Comparison of ENCODE assay signal across 7 mouse cellular contexts in genomic region chr8:11700060-11701032, GRCm38 (mm10). TPM values are rescaled to one million over a fixed set of nuclear protein-coding genes. Genes with fewer than 3 reads are reported as not detected.
DNase-seq lines count a peak whose midpoint lies in the region; ATAC-seq and TF ChIP-seq lines count a peak whose summit lies in the region.

No protein-coding gene starts in this region.

- H3K27me3 ChIP-seq in embryonic facial prominence, embryonic 10.5 days (replicated peaks; ENCODE audit: low read depth, poor library complexity, severe bottlenecking): peaks cover 17% of the 10 kb centered on the region
- no peaks in the 10 kb centered on the region for H3K27me3 ChIP-seq in kidney, adult 2 months (replicated peaks; ENCODE audit: control insufficient read depth, insufficient read depth, low read length)
- peaks cover 10% of the 10 kb centered on the region for H3K27me3 ChIP-seq in limb, embryonic 12.5 days
- no peaks in the 10 kb centered on the region; the same call in 1 of the 2 replicates for H3K27me3 ChIP-seq in midbrain, embryonic 15.5 days (replicated peaks)

- peak overlapping the region; percentile 43 for H3K4me3 ChIP-seq in embryonic facial prominence, embryonic 10.5 days
- H3K4me3 ChIP-seq in kidney, adult 2 months (ENCODE audit: insufficient read depth, low read depth, low read length): no peak overlapping the region
- peak overlapping the region; percentile 25 for H3K4me3 ChIP-seq in limb, embryonic 12.5 days (replicated peaks)
- peak overlapping the region; percentile 17; the same call in 1 of the 2 replicates for H3K4me3 ChIP-seq in midbrain, embryonic 15.5 days

- peak; percentile 57; the same call in 1 of the 2 replicates for ATAC-seq in limb, embryonic 12.5 days (ENCODE audit: insufficient number of reproducible peaks, insufficient read depth, low FRiP score, low TSS enrichment, low read depth)
- peak; percentile 87 for ATAC-seq in midbrain, embryonic 15.5 days (replicated peaks)

- peaks cover 12% of the 10 kb centered on the region for H3K4me1 ChIP-seq in embryonic facial prominence, embryonic 10.5 days
- peaks cover 10% of the 10 kb centered on the region; the same call in 1 of the 2 replicates for H3K4me1 ChIP-seq in kidney, adult 2 months (ENCODE audit: control insufficient read depth, insufficient read depth, low read length)
- H3K4me1 ChIP-seq in limb, embryonic 12.5 days (replicated peaks): peaks cover 13% of the 10 kb centered on the region
- peaks cover 4% of the 10 kb centered on the region; the same call in 1 of the 2 replicates for H3K4me1 ChIP-seq in midbrain, embryonic 15.5 days

- TF ChIP-seq CTCF in kidney, adult 2 months (conservative IDR thresholded peaks at IDR 0.05; ENCODE audit: insufficient read depth, insufficient read length, low read depth, low read length): peak; percentile 91

- no peak overlapping the region; the same call in 1 of the 2 replicates for H3K27ac ChIP-seq in embryonic facial prominence, embryonic 10.5 days (replicated peaks)
- H3K27ac ChIP-seq in kidney, adult 2 months (ENCODE audit: insufficient read depth, low read depth, low read length): no peak overlapping the region
- no peak overlapping the region for H3K27ac ChIP-seq in limb, embryonic 12.5 days
- H3K27ac ChIP-seq in midbrain, embryonic 15.5 days: no peak overlapping the region

- H3K4me2 ChIP-seq in limb, embryonic 12.5 days: peak overlapping the region; percentile 53
- peak overlapping the region; percentile 48 for H3K4me2 ChIP-seq in midbrain, embryonic 15.5 days

- TF ChIP-seq POLR2A in kidney, adult 2 months (IDR thresholded peaks at IDR 0.05; ENCODE audit: low read depth, low read length): no peak

- peak overlapping the region; percentile 58; the same call in 1 of the 2 replicates for H3K9ac ChIP-seq in limb, embryonic 12.5 days (replicated peaks)
- no peak overlapping the region for H3K9ac ChIP-seq in midbrain, embryonic 15.5 days

- H3K9me3 ChIP-seq in embryonic facial prominence, embryonic 10.5 days: 0 out of 2 replicates have a peak, but pooled peaks cover 3% of the 10 kb centered on the region
- H3K9me3 ChIP-seq in limb, embryonic 12.5 days: no peaks in the 10 kb centered on the region; the same call in 1 of the 2 replicates
- H3K9me3 ChIP-seq in midbrain, embryonic 15.5 days: no peaks in the 10 kb centered on the region

- 39% methylated on average over 26 of the region's 26 CpGs for WGBS in embryonic facial prominence, embryonic 10.5 days
- 25% methylated on average over 26 of the region's 26 CpGs for WGBS in kidney, adult 2 months
- WGBS in limb, embryonic 12.5 days: 37% methylated on average over 26 of the region's 26 CpGs
- 33% methylated on average over 26 of the region's 26 CpGs for WGBS in midbrain, embryonic 15.5 days

- H3K36me3 ChIP-seq in embryonic facial prominence, embryonic 10.5 days (replicated peaks): no peaks in the 10 kb centered on the region
- no peaks in the 10 kb centered on the region for H3K36me3 ChIP-seq in kidney, adult 2 months (ENCODE audit: control insufficient read depth, insufficient read depth, low read length)
- no peaks in the 10 kb centered on the region for H3K36me3 ChIP-seq in limb, embryonic 12.5 days
- H3K36me3 ChIP-seq in midbrain, embryonic 15.5 days (replicated peaks): no peaks in the 10 kb centered on the region

- DNase-seq in adrenal gland, postnatal 10 days: peak; percentile 91
- DNase-seq in embryonic facial prominence, embryonic 10.5 days (ENCODE audit: low spot score): peak; percentile 85
- peak; percentile 66 to 88 for DNase-seq in heart, adult 18-20 months
- peak; percentile 87 for DNase-seq in kidney, adult 2 months
- peak; percentile 25 to 61 for DNase-seq in spleen, adult 18-20 months

RNA-seq across cellular contexts. Expression of gene 1700016D06Rik, which starts 0.5 kb away (rescaled TPM):
- not detected for total RNA-seq in adrenal gland, postnatal 10 days (2021)
- polyA plus RNA-seq in embryonic facial prominence, embryonic 10.5 days (2016; fragmentation: Nextera tagmentation; extraction: Ambion mirVana): 0.11 TPM in 1 of 2 replicates, not detected in the other
- not detected for total RNA-seq in heart, adult 18-20 months (2021)
- not detected in 2 replicates for polyA plus RNA-seq in kidney, adult 2 months (2012; rRNA removed)
- polyA plus RNA-seq in limb, embryonic 12.5 days (2016; fragmentation: Nextera tagmentation; extraction: Ambion mirVana): not detected in 2 replicates
- polyA plus RNA-seq in midbrain, embryonic 15.5 days (2015; fragmentation: Nextera tagmentation; extraction: Ambion mirVana): 0.24 TPM in 1 of 2 replicates, not detected in the other

RNA-seq across cellular contexts. Expression of gene Arhgef7, which starts 27.2 kb away (rescaled TPM):
- 10 to 100 TPM; 53.1 to 70.4 TPM for total RNA-seq in adrenal gland, postnatal 10 days (2021)
- 50.3 and 55.1 TPM in 2 replicates for polyA plus RNA-seq in embryonic facial prominence, embryonic 10.5 days (2016; fragmentation: Nextera tagmentation; extraction: Ambion mirVana)
- 100 to 1,000 TPM in 1 of 2 experiments, 10 to 100 TPM in 1; 96.3 to 113 TPM for total RNA-seq in heart, adult 18-20 months (2021)
- polyA plus RNA-seq in kidney, adult 2 months (2012; rRNA removed): 49.3 and 49.6 TPM in 2 replicates
- 53.0 and 53.8 TPM in 2 replicates for polyA plus RNA-seq in limb, embryonic 12.5 days (2016; fragmentation: Nextera tagmentation; extraction: Ambion mirVana)
- 87.6 and 87.7 TPM in 2 replicates for polyA plus RNA-seq in midbrain, embryonic 15.5 days (2015; fragmentation: Nextera tagmentation; extraction: Ambion mirVana)
